Mouse (Mus musculus): ENCODE results near the gene Aldh16a1. TPM values are rescaled to one million over a fixed set of nuclear protein-coding genes. Genes with fewer than 3 reads are reported as not detected.
"Not testable (repeated sequence)": the region's sequence is repeated elsewhere in the genome, so short reads cannot be mapped to it uniquely, and the experiment has no call there.

The Aldh16a1 gene
- polyA plus RNA-seq, 1 experiment = not detected

- TF ChIP-seq POLR2A (IDR thresholded peaks at IDR 0.05; ENCODE audit: insufficient read depth, low read depth, low read length) (no peak), CTCF (IDR thresholded peaks at IDR 0.05; ENCODE audit: insufficient read depth, low read depth, low read length) (no peak)
- H3K4me1 ChIP-seq (ENCODE audit: control insufficient read depth, insufficient read depth, low read length) = peaks cover 16% of the 10 kb centered on the region
- no peak overlapping the region for H3K27ac ChIP-seq (ENCODE audit: insufficient read depth, low read depth, low read length)
- under 1% methylated on average over 34 of the region's 34 CpGs for WGBS
- peak overlapping the region; percentile 34 for H3K4me3 ChIP-seq (ENCODE audit: insufficient read depth, low read depth, low read length)
Measured at GRCm38 (mm10) chr7:45182199-45182601, 27.8 kb upstream of the Aldh16a1 start.

- H3K4me1 ChIP-seq (ENCODE audit: control insufficient read depth, insufficient read depth, low read length) = peaks cover 16% of the 10 kb centered on the region
- no peak overlapping the region for H3K27ac ChIP-seq (ENCODE audit: insufficient read depth, low read depth, low read length)
- WGBS = 3% methylated on average over 35 of the region's 35 CpGs
- TF ChIP-seq CTCF (IDR thresholded peaks at IDR 0.05; ENCODE audit: insufficient read depth, low read depth, low read length) (no peak), POLR2A (IDR thresholded peaks at IDR 0.05; ENCODE audit: insufficient read depth, low read depth, low read length) (no peak)
- H3K4me3 ChIP-seq (ENCODE audit: insufficient read depth, low read depth, low read length) = 0 out of 2 replicates have a peak overlapping the region, but pooled peaks have one; percentile 4
Measured at GRCm38 (mm10) chr7:45181540-45181939, 27.2 kb upstream of the Aldh16a1 start.

- H3K4me3 ChIP-seq (ENCODE audit: insufficient read depth, low read depth, low read length) = 0 out of 2 replicates have a peak within 1 kb of the TSS, but pooled peaks have one; percentile 4
- WGBS = 17% methylated on average over 20 of the region's 20 CpGs
- no peak for TF ChIP-seq CTCF (IDR thresholded peaks at IDR 0.05; ENCODE audit: insufficient read depth, low read depth, low read length)
- no peak for TF ChIP-seq POLR2A (IDR thresholded peaks at IDR 0.05; ENCODE audit: insufficient read depth, low read depth, low read length)
- H3K4me1 ChIP-seq (ENCODE audit: control insufficient read depth, insufficient read depth, low read length) = peaks cover 22% of the 10 kb centered on the region
- H3K27ac ChIP-seq (ENCODE audit: insufficient read depth, low read depth, low read length) = no peak within 1 kb of the TSS
Measured at GRCm38 (mm10) chr7:45180896-45181477, 26.6 kb upstream of the Aldh16a1 start, which contains the start of gene Pth2. Pth2 (plus strand) TSS chr7:45180995.

GRCm38 (mm10) chr7:45179469-45179868 lies 25.1 kb upstream of the Aldh16a1 start, which contains the start of gene Gfy:
Gfy (minus strand) TSS chr7:45179569.
- TF ChIP-seq CTCF (IDR thresholded peaks at IDR 0.05; ENCODE audit: insufficient read depth, low read depth, low read length) (no peak), POLR2A (IDR thresholded peaks at IDR 0.05; ENCODE audit: insufficient read depth, low read depth, low read length) (no peak)
- Histone ChIP-seq H3K4me3 (ENCODE audit: insufficient read depth, low read depth, low read length) (no peak within 1 kb of the TSS), H3K4me1 (ENCODE audit: control insufficient read depth, insufficient read depth, low read length) (peaks cover 22% of the 10 kb centered on the region), H3K27ac (ENCODE audit: insufficient read depth, low read depth, low read length) (no peak within 1 kb of the TSS)
- 29% methylated on average over 7 of the region's 7 CpGs for WGBS

GRCm38 (mm10) chr7:45178550-45178949 lies 24.2 kb upstream of the Aldh16a1 start:
- 27% methylated on average over 7 of the region's 7 CpGs for WGBS
- H3K4me3 ChIP-seq (ENCODE audit: insufficient read depth, low read depth, low read length) = no peak overlapping the region
- peaks cover 22% of the 10 kb centered on the region for H3K4me1 ChIP-seq (ENCODE audit: control insufficient read depth, insufficient read depth, low read length)
- TF ChIP-seq POLR2A (IDR thresholded peaks at IDR 0.05; ENCODE audit: insufficient read depth, low read depth, low read length) (no peak), CTCF (IDR thresholded peaks at IDR 0.05; ENCODE audit: insufficient read depth, low read depth, low read length) (no peak)
- no peak overlapping the region for H3K27ac ChIP-seq (ENCODE audit: insufficient read depth, low read depth, low read length)

GRCm38 (mm10) chr7:45176356-45176755 lies 22.0 kb upstream of the Aldh16a1 start:
- 3% methylated on average over 31 of the region's 31 CpGs for WGBS
- peaks cover 8% of the 10 kb centered on the region for H3K4me1 ChIP-seq (ENCODE audit: control insufficient read depth, insufficient read depth, low read length)
- no peak overlapping the region for H3K4me3 ChIP-seq (ENCODE audit: insufficient read depth, low read depth, low read length)
- TF ChIP-seq CTCF (IDR thresholded peaks at IDR 0.05; ENCODE audit: insufficient read depth, low read depth, low read length) (no peak), POLR2A (IDR thresholded peaks at IDR 0.05; ENCODE audit: insufficient read depth, low read depth, low read length) (no peak)
- H3K27ac ChIP-seq (ENCODE audit: insufficient read depth, low read depth, low read length) = no peak overlapping the region

GRCm38 (mm10) chr7:45175929-45176328 lies 21.5 kb upstream of the Aldh16a1 start:
- TF ChIP-seq CTCF (IDR thresholded peaks at IDR 0.05; ENCODE audit: insufficient read depth, low read depth, low read length) (no peak), POLR2A (IDR thresholded peaks at IDR 0.05; ENCODE audit: insufficient read depth, low read depth, low read length) (no peak)

GRCm38 (mm10) chr7:45175398-45175797 lies 21.0 kb upstream of the Aldh16a1 start:
- 4% methylated on average over 13 of the region's 13 CpGs for WGBS
- H3K27ac ChIP-seq (ENCODE audit: insufficient read depth, low read depth, low read length) = no peak overlapping the region
- peaks cover 6% of the 10 kb centered on the region for H3K4me1 ChIP-seq (ENCODE audit: control insufficient read depth, insufficient read depth, low read length)
- TF ChIP-seq POLR2A (IDR thresholded peaks at IDR 0.05; ENCODE audit: insufficient read depth, low read depth, low read length) = no peak
- TF ChIP-seq CTCF (IDR thresholded peaks at IDR 0.05; ENCODE audit: insufficient read depth, low read depth, low read length) = no peak
- H3K4me3 ChIP-seq (ENCODE audit: insufficient read depth, low read depth, low read length) = no peak overlapping the region

More at GRCm38 (mm10) chr7:45175929-45176328, 21.5 kb upstream of the Aldh16a1 start:
- no peak overlapping the region for H3K27ac ChIP-seq (ENCODE audit: insufficient read depth, low read depth, low read length)
- 2% methylated on average over 23 of the region's 23 CpGs for WGBS
- peaks cover 6% of the 10 kb centered on the region for H3K4me1 ChIP-seq (ENCODE audit: control insufficient read depth, insufficient read depth, low read length)
- no peak overlapping the region for H3K4me3 ChIP-seq (ENCODE audit: insufficient read depth, low read depth, low read length)

GRCm38 (mm10) chr7:45174567-45175280 lies 20.3 kb upstream of the Aldh16a1 start:
- H3K4me3 ChIP-seq (ENCODE audit: insufficient read depth, low read depth, low read length) = no peak overlapping the region
- peaks cover 6% of the 10 kb centered on the region for H3K4me1 ChIP-seq (ENCODE audit: control insufficient read depth, insufficient read depth, low read length)
- no peak for TF ChIP-seq CTCF (IDR thresholded peaks at IDR 0.05; ENCODE audit: insufficient read depth, low read depth, low read length)
- TF ChIP-seq POLR2A (IDR thresholded peaks at IDR 0.05; ENCODE audit: insufficient read depth, low read depth, low read length) = no peak
- WGBS = 6% methylated on average over 29 of the region's 29 CpGs
- H3K27ac ChIP-seq (ENCODE audit: insufficient read depth, low read depth, low read length) = no peak overlapping the region

- 66% methylated on average over 1 of the region's 1 CpGs for WGBS
- H3K27ac ChIP-seq (ENCODE audit: insufficient read depth, low read depth, low read length); H3K4me3 ChIP-seq (ENCODE audit: insufficient read depth, low read depth, low read length); H3K4me1 ChIP-seq (ENCODE audit: control insufficient read depth, insufficient read depth, low read length): not testable (repeated sequence)
Measured at GRCm38 (mm10) chr7:45173772-45174171, 19.4 kb upstream of the Aldh16a1 start.
